Mouse (Mus musculus): ENCODE measurements around the gene Rras.

Gene Rras

GRCm38 (mm10) chr7:45017242-45018061 is at the start of gene Rras:
Gene Rras, plus strand, starts transcription at chr7:45017961.
- peak; percentile 98 to 99 for DNase-seq

- peak; percentile 88 to 92 for DNase-seq
These were observed 47.5 kb upstream of the Rras start for GRCm38 (mm10) chr7:44970231-44970691.

GRCm38 (mm10) chr7:44971142-44971541 is 46.6 kb upstream of the Rras start:
- no peak for DNase-seq

- DNase-seq = no peak
These were observed 44.2 kb upstream of the Rras start for GRCm38 (mm10) chr7:44973415-44974130.

- DNase-seq = peak; percentile 77
These were observed 43.2 kb upstream of the Rras start, which contains the start of gene Cpt1c for GRCm38 (mm10) chr7:44974383-44975116. Gene Cpt1c, minus strand, starts transcription at chr7:44974851.

GRCm38 (mm10) chr7:44975117-44975419 is 42.7 kb upstream of the Rras start:
- DNase-seq = no peak

- no peak for DNase-seq
These were observed 39.5 kb upstream of the Rras start for GRCm38 (mm10) chr7:44978300-44978699.

- DNase-seq = no peak
These were observed 36.2 kb upstream of the Rras start for GRCm38 (mm10) chr7:44981539-44981938.

- DNase-seq = peak; percentile 83 to 89
These were observed 34.7 kb upstream of the Rras start for GRCm38 (mm10) chr7:44983085-44983484.

- DNase-seq = no peak
These were observed 33.6 kb upstream of the Rras start for GRCm38 (mm10) chr7:44983944-44984832.

- DNase-seq = no peak
These were observed 33.0 kb upstream of the Rras start for GRCm38 (mm10) chr7:44984833-44985164.

- DNase-seq = peak; percentile 68 to 81
These were observed 32.1 kb upstream of the Rras start for GRCm38 (mm10) chr7:44985595-44986191.

- peak; percentile 100 for DNase-seq
These were observed 31.4 kb upstream of the Rras start, which contains the start of gene Prmt1 for GRCm38 (mm10) chr7:44986192-44986878. Gene Prmt1, minus strand, starts transcription at chr7:44986568.

- DNase-seq = no peak
These were observed 30.7 kb upstream of the Rras start for GRCm38 (mm10) chr7:44986879-44987718.

GRCm38 (mm10) chr7:44996672-44997071 is 21.1 kb upstream of the Rras start:
- peak in 1 of 2 experiments; percentile 5 for DNase-seq

GRCm38 (mm10) chr7:44997231-44997939 is 20.4 kb upstream of the Rras start, which contains the start of gene Irf3:
Gene Irf3, plus strand, starts transcription at chr7:44997648.
- peak; percentile 96 to 98 for DNase-seq

- no peak for DNase-seq
These were observed 19.8 kb upstream of the Rras start for GRCm38 (mm10) chr7:44997940-44998428.

- DNase-seq = peak; percentile 56 to 64
These were observed 19.2 kb upstream of the Rras start, which contains the start of gene Bcl2l12 for GRCm38 (mm10) chr7:44998501-44998955. Gene Bcl2l12, minus strand, starts transcription at chr7:44998712.

- DNase-seq = peak in 1 of 2 experiments; percentile 29
These were observed 18.0 kb upstream of the Rras start for GRCm38 (mm10) chr7:44999753-45000152.

Measured in lung, adult 18-20 months (tissue).